Mouse (Mus musculus): ENCODE measurements around the gene Rnase13. TPM values are rescaled to one million over a fixed set of nuclear protein-coding genes. Genes with fewer than 3 reads are reported as not detected.
"Not testable (repeated sequence)": the region's sequence is repeated elsewhere in the genome, so short reads cannot be mapped to it uniquely, and the experiment has no call there.

Rnase13 gene
- not detected in 2 replicates for total RNA-seq (2017)

- ATAC-seq (replicated peaks; ENCODE audit: low read depth, poor library complexity, severe bottlenecking) = no peak
Observed at GRCm38 (mm10) chr14:51922571-51922865, at the start of gene Rnase13. TSS of gene Rnase13 (minus strand) at chr14:51922773.

- ATAC-seq (replicated peaks; ENCODE audit: low read depth, poor library complexity, severe bottlenecking) = no peak
Observed at GRCm38 (mm10) chr14:51967400-51967799, 44.8 kb upstream of the Rnase13 start.

- no peak for ATAC-seq (replicated peaks; ENCODE audit: low read depth, poor library complexity, severe bottlenecking)
Observed at GRCm38 (mm10) chr14:51960316-51960715, 37.7 kb upstream of the Rnase13 start.

GRCm38 (mm10) chr14:51943336-51943735 is 20.8 kb upstream of the Rnase13 start:
- ATAC-seq (replicated peaks; ENCODE audit: low read depth, poor library complexity, severe bottlenecking) = no peak

DNA sequence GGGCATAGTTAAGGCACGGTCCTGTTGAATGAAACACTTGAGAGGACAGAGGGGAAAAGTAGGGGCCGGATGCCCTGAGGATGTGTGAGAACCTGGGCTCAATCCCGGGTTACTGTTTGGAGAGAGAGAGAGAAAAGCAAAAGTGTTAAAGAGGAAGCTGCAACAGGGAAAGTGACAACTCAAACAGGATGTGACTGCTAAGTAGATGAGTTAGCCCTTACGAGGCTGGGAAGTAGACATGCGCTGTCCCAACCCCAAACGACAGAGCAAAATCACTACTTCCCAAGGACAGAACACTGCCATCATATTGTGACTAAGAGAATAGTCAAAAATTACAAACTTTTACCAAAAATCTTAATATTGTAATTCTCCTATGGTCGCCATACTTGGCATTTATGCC is 19.7 kb upstream of the Rnase13 start:
- ATAC-seq (replicated peaks; ENCODE audit: low read depth, poor library complexity, severe bottlenecking) = peak; percentile 56; the same call in 1 of the 2 replicates

- no peak for ATAC-seq (replicated peaks; ENCODE audit: low read depth, poor library complexity, severe bottlenecking)
Observed at GRCm38 (mm10) chr14:51941577-51941976, 19.0 kb upstream of the Rnase13 start.

DNA sequence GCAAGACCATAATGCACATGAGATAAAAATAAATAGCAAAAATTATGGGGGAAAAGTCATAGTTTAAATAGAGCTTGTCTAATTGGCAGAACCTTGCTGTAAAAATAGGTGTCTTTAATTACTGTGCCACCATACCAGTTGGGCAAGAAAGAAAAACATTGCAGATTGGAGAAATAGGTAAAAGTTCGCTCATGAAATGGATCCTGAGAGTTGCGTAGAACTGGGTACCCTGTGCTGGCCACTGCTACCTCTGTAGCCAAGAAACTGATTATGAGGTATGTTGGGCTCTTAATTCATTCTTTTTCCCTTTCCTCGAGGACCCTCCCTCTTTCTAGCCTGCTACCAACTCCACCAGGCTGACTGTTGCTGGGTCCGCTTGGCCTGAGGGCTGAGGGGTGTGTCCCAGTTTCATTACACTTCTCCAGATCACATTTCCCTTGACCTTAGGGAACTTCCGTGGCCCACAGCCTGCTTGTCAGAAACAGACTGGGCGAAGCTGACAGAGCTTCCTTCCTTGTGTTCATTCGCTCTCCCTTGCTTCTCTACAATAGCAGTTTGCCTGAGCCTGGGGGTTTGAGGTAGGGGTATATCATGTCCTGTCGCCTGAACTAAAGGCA is 18.5 kb upstream of the Rnase13 start:
- peak; percentile 32 for ATAC-seq (replicated peaks; ENCODE audit: low read depth, poor library complexity, severe bottlenecking)

DNA sequence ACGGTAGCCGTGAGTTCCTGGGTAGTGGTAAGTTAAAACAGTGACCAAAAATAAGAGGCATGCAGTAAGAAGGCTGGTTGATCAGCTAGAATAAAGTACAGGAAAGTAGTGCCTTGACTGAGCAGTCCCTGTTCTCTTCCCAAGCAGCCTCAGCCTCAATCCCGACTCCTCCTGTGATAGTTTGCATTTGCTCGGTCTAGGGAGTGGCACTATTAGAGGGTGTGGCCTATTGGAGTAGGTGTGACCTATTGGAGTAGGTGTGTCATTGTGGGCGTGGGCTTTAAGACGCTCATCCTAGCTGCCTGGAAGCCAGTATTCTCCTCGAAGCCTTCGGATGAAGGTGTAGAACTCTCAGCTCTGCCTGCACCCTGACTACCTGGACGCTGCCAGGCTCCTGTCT is 16.4 kb upstream of the Rnase13 start:
- no peak for ATAC-seq (replicated peaks; ENCODE audit: low read depth, poor library complexity, severe bottlenecking)

DNA sequence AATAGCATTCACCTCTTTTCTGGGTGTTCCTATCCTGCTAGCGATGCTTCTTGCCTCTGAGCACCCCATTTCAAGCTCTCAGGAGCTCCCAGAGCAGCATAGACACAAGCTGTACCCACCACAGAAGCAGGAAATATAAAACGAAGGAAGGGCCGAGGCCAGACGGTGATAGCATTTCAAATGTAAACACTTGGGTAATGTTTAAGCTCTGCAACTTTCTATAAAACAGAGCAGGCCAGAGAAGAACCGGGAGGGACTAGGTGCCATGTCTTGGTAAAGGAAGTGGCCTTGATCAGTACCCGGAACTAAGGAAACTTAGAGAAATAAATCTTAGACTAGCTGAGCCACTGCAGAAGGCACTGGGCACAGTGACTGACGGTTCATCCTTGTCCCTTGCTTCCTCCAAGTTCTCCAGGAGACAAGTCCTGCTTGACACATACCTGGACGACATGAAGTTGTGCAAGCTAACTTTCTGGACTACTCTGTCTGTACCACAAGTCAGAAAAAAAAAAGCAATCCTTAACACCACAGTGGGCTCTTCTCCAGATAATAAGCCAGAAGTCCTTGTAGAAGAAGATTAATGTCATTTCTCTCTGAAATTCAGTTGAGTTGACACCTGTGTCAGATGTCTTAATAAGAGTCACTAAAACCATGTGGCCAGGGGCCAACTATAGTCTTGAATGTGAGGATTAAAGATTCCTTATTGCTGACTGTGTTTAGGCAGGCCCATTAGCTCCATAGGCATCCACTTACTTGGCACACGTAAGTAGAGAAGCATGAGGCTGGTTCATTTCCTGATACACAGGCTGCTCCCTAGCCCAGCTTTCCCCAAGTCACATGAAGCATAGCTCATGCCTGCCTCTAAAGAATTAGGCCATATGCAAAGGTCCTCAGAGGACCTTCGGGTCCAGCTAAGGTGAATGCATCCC is 9.8 kb upstream of the Rnase13 start:
- ATAC-seq (replicated peaks; ENCODE audit: low read depth, poor library complexity, severe bottlenecking) = no peak

GRCm38 (mm10) chr14:51930824-51931223 is 8.3 kb upstream of the Rnase13 start:
- ATAC-seq (replicated peaks; ENCODE audit: low read depth, poor library complexity, severe bottlenecking) = peak; percentile 93

- ATAC-seq (replicated peaks; ENCODE audit: low read depth, poor library complexity, severe bottlenecking) = no peak
Observed at GRCm38 (mm10) chr14:51929968-51930367, 7.4 kb upstream of the Rnase13 start.

DNA sequence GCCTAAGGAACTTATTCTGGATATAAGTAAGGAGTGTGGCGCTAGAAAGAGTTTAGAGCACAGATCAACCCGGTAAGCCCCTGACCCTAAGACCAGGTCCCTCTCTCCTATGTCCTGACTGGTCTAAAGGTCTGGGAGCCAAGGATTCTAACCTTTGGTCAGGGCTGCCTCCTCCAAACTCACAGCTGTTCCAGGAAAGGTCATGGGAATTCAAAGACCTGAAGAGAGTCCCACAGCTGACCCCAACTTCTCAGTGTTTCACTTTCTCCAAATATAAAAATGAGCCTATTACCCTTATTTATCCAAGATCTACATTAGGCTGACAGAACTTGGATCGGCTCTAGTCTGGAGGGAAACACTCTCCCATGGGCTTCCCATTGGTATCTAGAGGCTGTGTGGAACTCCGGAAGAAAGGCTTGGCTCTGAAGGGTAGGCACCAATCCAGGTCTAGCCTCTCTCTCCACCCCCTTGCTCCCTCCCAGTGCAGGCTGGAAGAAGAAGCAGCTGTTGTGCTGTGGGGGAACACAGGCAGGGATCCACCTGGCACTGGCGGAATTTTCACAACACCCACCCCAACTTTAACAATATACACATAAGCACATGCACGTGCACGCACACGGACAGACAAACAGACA is 6.9 kb upstream of the Rnase13 start:
- ATAC-seq (replicated peaks; ENCODE audit: low read depth, poor library complexity, severe bottlenecking) = no peak

DNA sequence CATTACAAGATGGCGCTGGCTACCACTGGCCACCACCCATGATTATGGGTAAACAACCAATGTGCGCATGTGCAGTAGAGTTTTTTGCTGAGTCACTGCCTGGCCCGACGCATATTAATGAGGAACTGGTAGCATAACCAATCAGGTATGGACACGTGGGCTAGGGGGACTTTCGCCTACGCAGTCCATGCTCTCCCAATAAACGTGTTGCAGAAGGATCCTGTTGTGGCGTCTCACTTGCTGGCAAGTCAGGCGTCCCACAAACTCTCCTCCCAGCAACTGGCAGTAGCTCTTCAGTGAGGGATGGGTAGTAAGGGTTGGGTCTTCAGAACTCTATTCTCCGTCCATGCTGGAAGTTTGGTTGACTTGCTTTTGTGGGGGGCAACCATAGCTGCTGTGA is 4.4 kb upstream of the Rnase13 start:
- not testable (repeated sequence) for ATAC-seq (replicated peaks; ENCODE audit: low read depth, poor library complexity, severe bottlenecking)

GRCm38 (mm10) chr14:51923492-51923891 is 919 bp upstream of the Rnase13 start:
- no peak for ATAC-seq (replicated peaks; ENCODE audit: low read depth, poor library complexity, severe bottlenecking)

DNA sequence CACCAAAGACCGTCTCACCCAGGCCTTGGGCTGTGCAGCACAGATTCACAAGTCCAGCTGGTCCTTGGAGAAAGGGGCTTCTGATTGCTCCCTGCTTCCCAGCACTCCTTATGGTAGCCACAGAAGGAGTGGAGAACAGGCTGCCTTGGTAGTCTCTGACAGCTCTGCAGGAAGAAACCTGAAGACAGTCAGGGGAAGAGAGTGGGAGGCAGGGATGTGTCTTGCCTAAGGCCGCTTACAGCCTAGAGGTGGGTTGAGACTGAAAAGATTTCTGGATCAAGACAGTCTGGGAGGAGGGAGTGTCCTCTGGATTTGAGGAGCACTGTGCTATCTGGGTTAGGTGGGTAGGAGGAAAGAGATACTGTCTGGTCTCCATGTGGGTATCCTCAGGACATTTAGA is 337 bp upstream of the Rnase13 start:
- no peak for ATAC-seq (replicated peaks; ENCODE audit: low read depth, poor library complexity, severe bottlenecking)

GRCm38 (mm10) chr14:51921759-51922570 is 608 bp downstream of the Rnase13 start:
- ATAC-seq (replicated peaks; ENCODE audit: low read depth, poor library complexity, severe bottlenecking) = no peak

DNA sequence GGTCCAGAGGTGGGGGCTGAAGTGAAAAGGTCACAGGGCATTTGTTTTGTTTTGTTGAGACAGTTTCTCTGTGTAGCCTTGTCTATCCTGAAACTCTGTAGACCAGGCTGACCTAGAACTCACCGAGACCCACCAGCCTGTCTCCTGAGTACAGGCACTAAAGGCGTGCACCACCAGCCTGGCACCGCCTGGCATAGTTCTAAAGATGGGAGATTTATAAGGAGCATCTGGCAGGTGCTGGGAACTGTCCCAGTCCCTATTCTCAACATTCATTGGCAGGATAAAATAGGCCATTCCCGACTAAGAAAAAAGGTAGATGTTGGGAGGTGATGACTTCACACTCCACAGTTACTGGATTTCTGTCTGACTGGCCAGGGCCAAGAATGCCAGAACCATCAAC is 3.6 kb downstream of the Rnase13 start:
- no peak for ATAC-seq (replicated peaks; ENCODE audit: low read depth, poor library complexity, severe bottlenecking)

- ATAC-seq (replicated peaks; ENCODE audit: low read depth, poor library complexity, severe bottlenecking) = no peak
Observed at GRCm38 (mm10) chr14:51918125-51918524, 4.4 kb downstream of the Rnase13 start, which contains the start of gene Tppp2. TSS of gene Tppp2 (plus strand) at chr14:51918425.

- no peak for ATAC-seq (replicated peaks; ENCODE audit: low read depth, poor library complexity, severe bottlenecking)
Observed at GRCm38 (mm10) chr14:51916539-51916938, 6.0 kb downstream of the Rnase13 start.

DNA sequence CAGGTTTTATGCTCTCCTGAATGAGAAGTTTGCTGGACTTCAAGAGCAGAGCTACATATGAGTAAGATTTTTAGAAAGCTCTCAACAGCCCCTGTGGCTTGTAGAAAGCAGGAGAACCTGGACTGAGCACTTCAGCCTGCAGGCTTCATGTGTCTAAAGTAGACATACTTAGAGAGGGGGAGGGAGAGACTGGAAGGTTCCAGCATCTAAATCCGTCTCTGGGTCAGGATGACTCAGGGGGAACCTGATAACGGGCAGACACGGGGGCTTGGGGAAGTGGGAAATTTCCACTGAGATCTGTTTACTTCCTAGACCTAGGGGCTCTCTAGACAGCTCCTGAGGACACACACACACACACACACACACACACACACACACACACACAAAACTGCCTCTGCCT is 7.5 kb downstream of the Rnase13 start:
- peak; percentile 13; the same call in 1 of the 2 replicates for ATAC-seq (replicated peaks; ENCODE audit: low read depth, poor library complexity, severe bottlenecking)
